Mouse (Mus musculus) embryonic facial prominence, embryonic 14.5 days (tissue): ENCODE results near the gene Csad. TPM values are rescaled to one million over a fixed set of nuclear protein-coding genes. Genes with fewer than 3 reads are reported as not detected.

Source experiments
- ATAC-seq: fragments of 200-750 bp; cut with Nextera tagmentation; 2 replicates; pipeline ENCODE4 v1.8.0; 2017; ENCODE audit warnings: low read depth, moderate number of reproducible peaks, moderate TSS enrichment
- DNase-seq: peaks from one replicate; pipeline ENCODE4 v3.0.0-alpha.2; 2015; ENCODE audit warnings: low spot score
- H3K27ac ChIP-seq: fragments of 300-500 bp; sonication (generic); replicated peaks from 2 replicates; pipeline ENCODE4 v1.5.1; 2014; ENCODE audit warnings: low read depth, mild to moderate bottlenecking, low read length, moderate library complexity
- H3K27me3 ChIP-seq: fragments of 300-500 bp; sonication (generic); replicated peaks from 2 replicates; pipeline ENCODE4 v1.6.1; 2014; ENCODE audit warnings: low read length; ENCODE audit not compliant: control insufficient read depth, insufficient read depth
- H3K36me3 ChIP-seq: fragments of 300-500 bp; sonication (generic); 2 replicates; pipeline ENCODE4 v1.6.1; 2014; ENCODE audit warnings: low read length, mixed read lengths; ENCODE audit not compliant: control insufficient read depth, insufficient read depth
- H3K4me1 ChIP-seq: fragments of 300-500 bp; sonication (generic); 2 replicates; pipeline ENCODE4 v1.6.1; 2014; ENCODE audit warnings: antibody characterized with exemption, low read length; ENCODE audit not compliant: control insufficient read depth, insufficient read depth
- H3K4me2 ChIP-seq: fragments of 300-500 bp; sonication (generic); 2 replicates; pipeline ENCODE4 v1.6.1; 2014; ENCODE audit warnings: low read depth, mild to moderate bottlenecking, low read length, moderate library complexity, mixed read lengths
- H3K4me3 ChIP-seq: fragments of 300-500 bp; sonication (generic); 2 replicates; pipeline ENCODE4 v1.5.1; 2014; ENCODE audit warnings: low read depth, mild to moderate bottlenecking, low read length
- H3K9ac ChIP-seq: fragments of 300-500 bp; sonication (generic); 2 replicates; pipeline ENCODE4 v1.6.1; 2014; ENCODE audit warnings: low read depth, mild to moderate bottlenecking, low read length, moderate library complexity, mixed read lengths
- H3K9me3 ChIP-seq: fragments of 300-500 bp; sonication (generic); 2 replicates; pipeline ENCODE4 v1.6.1; 2016; ENCODE audit warnings: low read length; ENCODE audit not compliant: control insufficient read depth
- WGBS: fragments of 180-500 bp; shearing (Covaris S2); extraction: QIAGEN DNeasy Blood & Tissue Kit; methylation state at CpG from one replicate; pipeline ENCODE4 v1.1.7; 2014; 5-methylcytosine and 5-hydroxymethylcytosine counted together
- polyA plus RNA-seq: library from polyadenylated mRNA; unstranded; fragments of >200 nt; fragmentation: Nextera tagmentation; extraction: Ambion mirVana; gene quantifications from 2 replicates; pipeline ENCODE4 v1.2.1, GENCODE M21; 2014

Csad gene
- polyA plus RNA-seq, 1 experiment from 2014 or later: 63.6 TPM

GRCm38 (mm10) chr15:102245891-102246741 lies 41.6 kb upstream of the Csad start:
- under 1% methylated on average over 39 of the region's 44 CpGs for WGBS
- H3K9ac ChIP-seq: peak overlapping the region; percentile 71
- peak; percentile 94 for DNase-seq
- peak overlapping the region; percentile 95 for H3K4me2 ChIP-seq
- ATAC-seq: peak; percentile 71
- no peaks in the 10 kb centered on the region for H3K9me3 ChIP-seq
- peaks cover 47% of the 10 kb centered on the region for H3K4me1 ChIP-seq
- H3K27ac ChIP-seq: peak overlapping the region; percentile 99
- peak overlapping the region; percentile 57 for H3K4me3 ChIP-seq
- no peaks in the 10 kb centered on the region for H3K27me3 ChIP-seq
- peaks cover 27% of the 10 kb centered on the region for H3K36me3 ChIP-seq

GRCm38 (mm10) chr15:102245461-102245881 lies 40.9 kb upstream of the Csad start:
- Histone ChIP-seq H3K4me3 (peak overlapping the region; percentile 57), H3K9me3 (no peaks in the 10 kb centered on the region), H3K9ac (peak overlapping the region; percentile 71), H3K36me3 (peaks cover 27% of the 10 kb centered on the region), H3K4me1 (peaks cover 42% of the 10 kb centered on the region), H3K27ac (peak overlapping the region; percentile 99), H3K27me3 (no peaks in the 10 kb centered on the region), H3K4me2 (peak overlapping the region; percentile 95)
- DNase-seq (no peak), ATAC-seq (no peak)
- 3% methylated on average over 14 of the region's 14 CpGs for WGBS

GRCm38 (mm10) chr15:102244306-102245191 lies 40.0 kb upstream of the Csad start:
- Histone ChIP-seq H3K4me2 (peak overlapping the region; percentile 95), H3K27ac (peak overlapping the region; percentile 99), H3K9me3 (no peaks in the 10 kb centered on the region), H3K4me1 (peaks cover 35% of the 10 kb centered on the region), H3K9ac (peak overlapping the region; percentile 71), H3K36me3 (peaks cover 28% of the 10 kb centered on the region), H3K27me3 (no peaks in the 10 kb centered on the region), H3K4me3 (peak overlapping the region; percentile 57)
- 9% methylated on average over 17 of the region's 19 CpGs for WGBS
- DNase-seq (peak; percentile 67), ATAC-seq (no peak)

- Histone ChIP-seq H3K27ac (peak overlapping the region; percentile 99), H3K4me1 (peaks cover 28% of the 10 kb centered on the region), H3K9ac (peak overlapping the region; percentile 71), H3K36me3 (peaks cover 39% of the 10 kb centered on the region), H3K4me2 (peak overlapping the region; percentile 95), H3K27me3 (no peaks in the 10 kb centered on the region), H3K9me3 (no peaks in the 10 kb centered on the region), H3K4me3 (peak overlapping the region; percentile 57)
- DNase-seq (peak; percentile 69), ATAC-seq (no peak)
- WGBS: 8% methylated on average over 16 of the region's 22 CpGs
Measured at GRCm38 (mm10) chr15:102243229-102244190, 39.0 kb upstream of the Csad start.

GRCm38 (mm10) chr15:102242404-102243228 lies 38.1 kb upstream of the Csad start:
- no peak for ATAC-seq
- peak overlapping the region; percentile 71 for H3K9ac ChIP-seq
- H3K27ac ChIP-seq: peak overlapping the region; percentile 99
- peaks cover 47% of the 10 kb centered on the region for H3K36me3 ChIP-seq
- no peaks in the 10 kb centered on the region for H3K27me3 ChIP-seq
- no peak for DNase-seq
- 36% methylated on average over 12 of the region's 12 CpGs for WGBS
- H3K4me1 ChIP-seq: peaks cover 25% of the 10 kb centered on the region
- H3K4me3 ChIP-seq: no peak overlapping the region; the same call in 1 of the 2 replicates
- H3K9me3 ChIP-seq: no peaks in the 10 kb centered on the region
- H3K4me2 ChIP-seq: peak overlapping the region; percentile 95

- DNase-seq: no peak
- H3K4me1 ChIP-seq: peaks cover 25% of the 10 kb centered on the region
- H3K9ac ChIP-seq: no peak overlapping the region
- no peaks in the 10 kb centered on the region for H3K9me3 ChIP-seq
- H3K27ac ChIP-seq: no peak overlapping the region
- H3K27me3 ChIP-seq: no peaks in the 10 kb centered on the region
- no peak for ATAC-seq
- no peak overlapping the region for H3K4me3 ChIP-seq
- no peak overlapping the region for H3K4me2 ChIP-seq
- 77% methylated on average over 4 of the region's 4 CpGs for WGBS
- peaks cover 65% of the 10 kb centered on the region for H3K36me3 ChIP-seq
Measured at GRCm38 (mm10) chr15:102240607-102241006, 36.1 kb upstream of the Csad start.

GRCm38 (mm10) chr15:102239851-102240250 lies 35.3 kb upstream of the Csad start:
- 81% methylated on average over 10 of the region's 11 CpGs for WGBS
- no peak for ATAC-seq
- Histone ChIP-seq H3K4me1 (peaks cover 22% of the 10 kb centered on the region), H3K36me3 (peaks cover 72% of the 10 kb centered on the region), H3K9ac (no peak overlapping the region), H3K4me3 (no peak overlapping the region), H3K27me3 (no peaks in the 10 kb centered on the region), H3K9me3 (no peaks in the 10 kb centered on the region), H3K27ac (no peak overlapping the region), H3K4me2 (no peak overlapping the region)
- DNase-seq: no peak
